Mouse (Mus musculus) c-Kit-positive CD71-positive TER-119-negative erythroid progenitor cells, embryonic 14.5 days (primary cell): ENCODE results near the gene Cpne9.
A peak's percentile ranks its signal among the peaks of the same experiment; 100 is the strongest.

ENCODE experiments used
- DNase-seq: peaks from one replicate; pipeline ENCODE4 v3.0.0-alpha.2; 2013; ENCODE audit warnings: low read depth

The Cpne9 gene

GRCm38 (mm10) chr6:113282101-113282802, at the start of gene Cpne9:
Cpne9 (plus strand) TSS chr6:113282307.
- peak; percentile 38 for DNase-seq

- DNase-seq, result no peak
Observed at GRCm38 (mm10) chr6:113235141-113235540, 47.0 kb upstream of the Cpne9 start.

- DNase-seq, result peak; percentile 96
Observed at GRCm38 (mm10) chr6:113237542-113238270, 44.4 kb upstream of the Cpne9 start, which contains the start of gene Mtmr14. Mtmr14 (plus strand) TSS chr6:113237843.

- no peak for DNase-seq
Observed at GRCm38 (mm10) chr6:113238442-113238841, 43.7 kb upstream of the Cpne9 start.

GRCm38 (mm10) chr6:113242753-113243152, 39.4 kb upstream of the Cpne9 start:
- no peak for DNase-seq

- DNase-seq, result no peak
Observed at GRCm38 (mm10) chr6:113245585-113245984, 36.5 kb upstream of the Cpne9 start.

GRCm38 (mm10) chr6:113250786-113251185, 31.3 kb upstream of the Cpne9 start:
- no peak for DNase-seq

GRCm38 (mm10) chr6:113251921-113252320, 30.2 kb upstream of the Cpne9 start:
- no peak for DNase-seq

- DNase-seq, result no peak
Observed at GRCm38 (mm10) chr6:113254899-113255298, 27.2 kb upstream of the Cpne9 start.

GRCm38 (mm10) chr6:113261174-113261858, 20.8 kb upstream of the Cpne9 start:
- no peak for DNase-seq

GRCm38 (mm10) chr6:113263531-113263930, 18.6 kb upstream of the Cpne9 start:
- no peak for DNase-seq

- DNase-seq, result no peak
Observed at GRCm38 (mm10) chr6:113264429-113264828, 17.7 kb upstream of the Cpne9 start.

GRCm38 (mm10) chr6:113266996-113267655, 15.0 kb upstream of the Cpne9 start:
- no peak for DNase-seq

- DNase-seq, result no peak
Observed at GRCm38 (mm10) chr6:113267988-113268387, 14.1 kb upstream of the Cpne9 start.

GRCm38 (mm10) chr6:113272365-113272764, 9.7 kb upstream of the Cpne9 start:
- no peak for DNase-seq

- no peak for DNase-seq
Observed at GRCm38 (mm10) chr6:113276846-113277245, 5.3 kb upstream of the Cpne9 start.

GRCm38 (mm10) chr6:113281676-113282075, 431 bp upstream of the Cpne9 start:
- no peak for DNase-seq

GRCm38 (mm10) chr6:113282969-113283368, 862 bp downstream of the Cpne9 start:
- no peak for DNase-seq

- DNase-seq, result no peak
Observed at GRCm38 (mm10) chr6:113283500-113283899, 1.4 kb downstream of the Cpne9 start.

- DNase-seq, result no peak
Observed at GRCm38 (mm10) chr6:113284931-113285330, 2.8 kb downstream of the Cpne9 start.

GRCm38 (mm10) chr6:113286316-113286715, 4.2 kb downstream of the Cpne9 start:
- DNase-seq, result no peak

GRCm38 (mm10) chr6:113287236-113287635, 5.1 kb downstream of the Cpne9 start:
- DNase-seq, result no peak
